Mouse (Mus musculus) hindbrain, postnatal 0 days (tissue): ENCODE measurements at regions not wholly inside any gene's neighbourhood (a gene's known extent, or its start where the extent isn't known, plus 50 kb on each side); places are given as distances from the start of the nearest gene placed in this dataset.

Experiments
- ATAC-seq: fragments of 200-750 bp; cut with Nextera tagmentation; 2 replicates; pipeline ENCODE4 v1.8.0; 2017; ENCODE audit warnings: mild to moderate bottlenecking, moderate TSS enrichment, moderate library complexity
- DNase-seq: peaks from one replicate; pipeline ENCODE4 v3.0.0-alpha.2; 2015; ENCODE audit warnings: low spot score
- H3K27ac ChIP-seq: fragments of 300-500 bp; sonication (generic); 2 replicates; pipeline ENCODE4 v1.5.1; 2014; ENCODE audit warnings: mild to moderate bottlenecking
- H3K27me3 ChIP-seq: fragments of 300-500 bp; sonication (generic); 2 replicates; pipeline ENCODE4 v1.6.1; 2014; ENCODE audit warnings: low read length, mixed read lengths; ENCODE audit not compliant: insufficient read depth
- H3K36me3 ChIP-seq: fragments of 300-500 bp; sonication (generic); 2 replicates; pipeline ENCODE4 v1.6.1; 2014; ENCODE audit warnings: low read length, mixed read lengths; ENCODE audit not compliant: insufficient read depth
- H3K4me1 ChIP-seq: fragments of 300-500 bp; sonication (generic); 2 replicates; pipeline ENCODE4 v1.6.1; 2014; ENCODE audit warnings: antibody characterized with exemption, low read length, mixed read lengths; ENCODE audit not compliant: insufficient read depth
- H3K4me2 ChIP-seq: fragments of 300-500 bp; sonication (generic); 2 replicates; pipeline ENCODE4 v1.6.1; 2014; ENCODE audit warnings: low read depth, mild to moderate bottlenecking, low read length, moderate library complexity, mixed read lengths
- H3K4me3 ChIP-seq: fragments of 300-500 bp; sonication (generic); 2 replicates; pipeline ENCODE4 v1.5.1; 2014; ENCODE audit warnings: low read length
- H3K9ac ChIP-seq: fragments of 300-500 bp; sonication (generic); replicated peaks from 2 replicates; pipeline ENCODE4 v1.6.1; 2014; ENCODE audit warnings: mild to moderate bottlenecking, low read length, moderate library complexity, mixed read lengths
- H3K9me3 ChIP-seq: fragments of 300-500 bp; sonication (generic); 2 replicates; pipeline ENCODE4 v1.6.1; 2016; ENCODE audit warnings: low read length, mixed read lengths
- CTCF ChIP-seq: IDR thresholded peaks from 2 replicates; pipeline ENCODE4 v1.5.1; 2016; ENCODE audit warnings: antibody characterized with exemption, control low read depth, low read depth
- WGBS: fragments of 180-500 bp; shearing (Covaris S2); extraction: QIAGEN DNeasy Blood & Tissue Kit; methylation state at CpG from one replicate; pipeline ENCODE4 v1.1.7; 2014; 5-methylcytosine and 5-hydroxymethylcytosine counted together

GRCm38 (mm10) chr2:28387926-28388325 is 58.7 kb upstream of the Ppp1r26 start:
- DNase-seq = no peak
- H3K9ac ChIP-seq = no peak overlapping the region
- WGBS = 62% methylated on average over 4 of the region's 4 CpGs

GRCm38 (mm10) chr2:28389703-28390102 is 56.9 kb upstream of the Ppp1r26 start:
- WGBS = 88% methylated on average over 5 of the region's 5 CpGs
- H3K36me3 ChIP-seq = no peaks in the 10 kb centered on the region
- H3K9me3 ChIP-seq = no peaks in the 10 kb centered on the region
- TF ChIP-seq CTCF = no peak
- H3K4me1 ChIP-seq = peaks cover 20% of the 10 kb centered on the region
- no peak overlapping the region for H3K4me3 ChIP-seq
- ATAC-seq = no peak
- no peak overlapping the region for H3K27ac ChIP-seq
- no peak overlapping the region for H3K9ac ChIP-seq
- no peaks in the 10 kb centered on the region for H3K27me3 ChIP-seq
- H3K4me2 ChIP-seq = no peak overlapping the region
- no peak for DNase-seq

More at GRCm38 (mm10) chr2:28387926-28388325, 58.7 kb upstream of the Ppp1r26 start:
- no peaks in the 10 kb centered on the region for H3K27me3 ChIP-seq
- H3K4me2 ChIP-seq = no peak overlapping the region
- peaks cover 20% of the 10 kb centered on the region for H3K4me1 ChIP-seq
- H3K9me3 ChIP-seq = no peaks in the 10 kb centered on the region
- peak; percentile 19; the same call in 1 of the 2 replicates for ATAC-seq
- peak overlapping the region; percentile 56; the same call in 1 of the 2 replicates for H3K27ac ChIP-seq
- no peaks in the 10 kb centered on the region for H3K36me3 ChIP-seq
- H3K4me3 ChIP-seq = no peak overlapping the region
- no peak for TF ChIP-seq CTCF

- DNase-seq (no peak), ATAC-seq (no peak)
- Histone ChIP-seq H3K9ac (no peak overlapping the region), H3K4me2 (no peak overlapping the region), H3K27me3 (no peaks in the 10 kb centered on the region), H3K9me3 (no peaks in the 10 kb centered on the region), H3K4me3 (no peak overlapping the region), H3K4me1 (peaks cover 7% of the 10 kb centered on the region; the same call in 1 of the 2 replicates), H3K36me3 (no peaks in the 10 kb centered on the region), H3K27ac (no peak overlapping the region)
- WGBS = 91% methylated on average over 6 of the region's 6 CpGs
- no peak for TF ChIP-seq CTCF
These were observed 51.2 kb upstream of the Ppp1r26 start for GRCm38 (mm10) chr2:28395391-28395790.
